Mouse (Mus musculus): ENCODE data around the gene Sh3rf1. TPM values are rescaled to one million over a fixed set of nuclear protein-coding genes. Genes with fewer than 3 reads are reported as not detected.

Gene Sh3rf1
- polyA plus RNA-seq, 1 experiment = 19.4 TPM

DNA sequence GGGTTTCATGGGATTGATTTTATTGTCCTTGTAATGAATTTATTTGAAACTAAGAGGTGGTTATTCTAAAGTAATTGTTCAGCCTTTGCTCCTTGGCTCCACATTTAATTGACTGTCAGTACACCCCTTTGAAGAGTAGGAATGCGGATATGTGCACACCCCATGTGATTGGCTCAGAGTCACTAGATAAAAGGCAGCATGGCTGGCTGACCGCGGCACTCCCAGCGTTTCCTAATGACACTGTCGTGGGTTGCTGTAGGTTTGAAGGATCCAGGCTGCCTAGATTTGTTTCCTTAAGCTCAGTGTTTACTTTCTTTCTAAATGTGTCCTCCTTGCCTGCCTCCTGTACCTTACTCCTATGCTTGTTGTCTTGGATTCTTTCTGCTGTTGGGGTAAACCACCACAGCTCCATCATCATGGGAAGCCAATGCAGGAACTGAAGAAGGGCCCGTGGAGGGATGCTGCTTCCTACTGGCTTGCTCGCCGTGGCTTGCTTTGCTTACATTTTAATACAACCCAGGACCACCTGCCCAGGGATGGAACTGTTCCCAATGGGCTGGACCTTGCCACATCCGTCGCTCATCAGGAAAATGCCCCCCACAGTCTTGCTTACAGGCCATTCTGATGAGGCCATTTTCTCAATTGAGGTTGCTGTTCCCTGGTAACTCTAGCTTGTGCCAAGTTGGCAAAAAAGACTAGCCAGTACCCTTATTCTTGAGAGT is 93.3 kb downstream of the Sh3rf1 start:
- DNase-seq (ENCODE audit: extremely low spot score in 1 of 2, low spot score in 1 of 2) = no peak

DNA sequence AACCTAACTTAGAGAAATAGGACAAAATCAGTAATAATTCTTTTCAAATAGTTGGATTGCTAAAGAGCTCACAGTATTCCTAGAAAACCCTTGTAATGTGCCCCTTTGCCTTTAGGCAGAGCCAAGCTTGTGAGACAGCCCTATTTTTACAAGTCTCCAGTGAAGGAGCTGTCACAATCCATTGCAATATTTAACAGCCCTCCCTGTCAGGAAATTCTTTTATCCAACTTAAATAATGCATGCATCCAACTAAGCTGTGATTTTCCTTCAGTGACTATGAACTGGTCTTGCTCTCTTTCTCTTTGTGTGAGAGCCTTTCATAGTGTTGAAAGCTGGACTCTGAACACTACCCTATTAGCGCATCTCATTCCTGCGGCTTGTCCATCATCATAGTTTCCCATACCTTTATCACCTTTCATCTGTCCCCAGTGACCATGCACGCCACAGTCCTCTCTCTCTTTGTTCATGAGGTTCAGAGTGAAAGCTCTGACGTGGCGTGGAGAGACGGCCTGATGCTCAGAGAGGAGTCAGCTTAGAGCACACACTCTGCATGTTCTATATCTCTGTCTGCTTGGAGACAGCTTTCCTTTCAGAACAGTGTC is 94.0 kb downstream of the Sh3rf1 start:
- no peak for DNase-seq (ENCODE audit: extremely low spot score in 1 of 2, low spot score in 1 of 2)

DNA sequence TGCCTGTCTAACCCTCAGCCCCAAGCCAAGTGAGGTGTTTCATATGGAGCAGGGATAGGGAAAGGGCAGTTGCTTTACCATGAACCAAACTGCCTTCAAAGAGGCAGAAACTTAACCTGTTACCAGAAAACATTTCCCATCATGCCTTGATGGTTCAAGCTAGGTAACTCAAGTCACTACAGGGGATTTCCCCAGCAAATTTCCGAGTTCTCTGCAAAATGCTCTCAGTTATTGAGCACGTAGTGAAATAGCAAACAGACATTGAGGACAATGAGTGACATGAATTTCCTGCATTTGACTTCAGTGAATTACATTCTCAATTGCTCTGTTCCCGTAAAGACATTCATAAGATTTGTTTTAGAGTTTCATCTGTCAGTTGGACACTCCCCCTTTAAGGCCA is 97.5 kb downstream of the Sh3rf1 start:
- DNase-seq (ENCODE audit: extremely low spot score in 1 of 2, low spot score in 1 of 2) = no peak

GRCm38 (mm10) chr8:61321780-61322179 is 98.1 kb downstream of the Sh3rf1 start:
- DNase-seq (ENCODE audit: extremely low spot score in 1 of 2, low spot score in 1 of 2) = peak in 1 of 2 experiments; percentile 25

- DNase-seq (ENCODE audit: extremely low spot score in 1 of 2, low spot score in 1 of 2) = no peak
These were observed 98.8 kb downstream of the Sh3rf1 start for GRCm38 (mm10) chr8:61322462-61322861.

GRCm38 (mm10) chr8:61324363-61324914 is 100.8 kb downstream of the Sh3rf1 start:
- no peak for DNase-seq (ENCODE audit: extremely low spot score in 1 of 2, low spot score in 1 of 2)

GRCm38 (mm10) chr8:61325014-61325715 is 101.5 kb downstream of the Sh3rf1 start:
- no peak for DNase-seq (ENCODE audit: extremely low spot score in 1 of 2, low spot score in 1 of 2)

- DNase-seq (ENCODE audit: extremely low spot score in 1 of 2, low spot score in 1 of 2) = no peak
These were observed 102.6 kb downstream of the Sh3rf1 start for GRCm38 (mm10) chr8:61326281-61326680.

DNA sequence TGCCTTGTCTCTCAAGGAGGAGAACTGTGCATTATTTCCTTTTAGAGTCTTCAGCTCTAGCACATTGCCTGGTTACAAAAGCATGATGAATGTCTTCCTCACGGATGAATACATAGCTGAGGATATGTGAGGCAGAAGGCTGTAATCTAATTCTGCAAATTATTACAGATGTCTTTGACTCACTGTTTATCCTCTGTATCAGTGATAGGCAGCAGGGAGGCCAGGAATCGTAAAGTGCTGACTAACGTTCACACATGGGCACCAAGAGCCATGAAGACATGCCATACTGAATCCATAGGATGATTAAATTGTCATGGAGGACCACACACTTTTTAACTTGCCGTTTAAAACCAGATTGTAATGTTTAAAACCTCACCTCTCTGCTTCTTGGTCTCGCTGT is 103.7 kb downstream of the Sh3rf1 start:
- no peak for DNase-seq (ENCODE audit: extremely low spot score in 1 of 2, low spot score in 1 of 2)

DNA sequence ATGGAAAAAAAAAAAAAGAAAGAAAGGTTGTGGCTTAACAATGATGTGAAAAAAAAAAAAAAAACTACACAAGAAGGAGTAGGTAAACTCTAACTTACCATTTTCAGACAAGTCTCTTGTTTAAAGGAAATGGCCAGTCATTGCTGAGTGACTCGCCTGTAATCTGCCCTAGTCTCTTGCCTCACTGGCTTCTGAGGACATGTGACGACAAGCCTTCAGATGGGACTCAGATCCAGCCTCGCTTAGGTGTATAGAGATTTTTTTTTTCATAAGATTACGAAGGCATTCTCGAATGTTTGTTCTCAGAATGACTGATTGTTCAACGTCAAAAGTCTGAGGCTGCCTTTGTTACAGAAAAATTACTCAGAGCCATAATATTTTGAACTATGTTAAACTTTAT is 116.0 kb downstream of the Sh3rf1 start:
- DNase-seq (ENCODE audit: extremely low spot score in 1 of 2, low spot score in 1 of 2) = no peak

DNA sequence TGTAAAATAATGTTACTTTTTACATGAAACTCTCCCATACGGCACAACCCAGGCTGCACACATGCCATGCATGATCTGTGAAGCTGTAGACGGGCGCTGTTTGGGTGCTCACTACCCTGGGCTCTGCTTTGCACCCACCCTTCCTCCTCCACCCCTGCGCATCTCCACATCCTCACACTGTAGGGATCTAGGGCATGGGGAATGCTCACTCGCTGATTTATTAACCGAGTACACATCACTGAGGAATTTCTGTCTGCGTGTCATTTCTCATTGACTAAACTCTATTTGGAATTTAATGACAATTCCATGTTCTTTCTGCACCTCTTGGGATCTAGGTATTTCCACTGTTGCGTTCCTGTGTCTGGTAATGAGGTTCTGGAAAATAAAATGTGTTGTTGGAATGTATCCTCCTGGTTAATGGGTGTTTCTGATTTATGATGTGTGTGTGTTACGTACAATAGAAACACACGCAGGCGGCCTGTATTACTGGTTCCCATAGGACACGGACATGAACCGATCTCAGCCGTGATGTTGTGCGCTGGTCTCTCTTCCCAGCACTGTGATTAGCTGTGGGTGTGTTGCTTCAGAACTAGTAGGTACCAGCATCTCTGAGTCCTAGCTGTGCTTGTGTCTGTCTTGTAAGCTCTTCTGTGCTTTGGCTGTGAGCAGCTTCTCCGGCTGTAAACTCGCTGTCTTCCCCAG is 116.8 kb downstream of the Sh3rf1 start:
- DNase-seq (ENCODE audit: extremely low spot score in 1 of 2, low spot score in 1 of 2) = no peak

- no peak for DNase-seq (ENCODE audit: extremely low spot score in 1 of 2, low spot score in 1 of 2)
These were observed 118.1 kb downstream of the Sh3rf1 start for GRCm38 (mm10) chr8:61341587-61342441.

- no peak for DNase-seq (ENCODE audit: extremely low spot score in 1 of 2, low spot score in 1 of 2)
These were observed 118.9 kb downstream of the Sh3rf1 start for GRCm38 (mm10) chr8:61342473-61343026.

DNA sequence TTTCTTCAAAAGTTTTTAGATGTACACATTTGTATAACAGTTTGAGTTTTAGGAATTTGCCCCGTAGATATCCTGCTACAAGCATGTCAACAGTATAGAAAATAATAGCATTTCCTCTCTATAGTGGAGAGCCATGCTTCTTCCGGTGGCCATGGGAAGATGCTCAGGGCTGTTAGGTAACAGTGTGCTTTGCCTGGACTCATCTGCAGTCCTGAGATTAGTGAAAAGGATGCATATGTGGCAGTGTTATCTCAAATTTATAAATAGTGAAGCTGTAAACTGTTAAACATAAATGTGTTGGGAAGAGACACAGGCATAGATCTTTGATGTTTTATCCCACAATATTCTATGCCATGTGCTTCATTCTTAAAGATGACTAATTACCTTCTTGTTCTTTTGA is 120.8 kb downstream of the Sh3rf1 start:
- DNase-seq (ENCODE audit: extremely low spot score in 1 of 2, low spot score in 1 of 2) = no peak

GRCm38 (mm10) chr8:61346941-61347340 is 123.3 kb downstream of the Sh3rf1 start:
- DNase-seq (ENCODE audit: extremely low spot score in 1 of 2, low spot score in 1 of 2) = no peak

DNA sequence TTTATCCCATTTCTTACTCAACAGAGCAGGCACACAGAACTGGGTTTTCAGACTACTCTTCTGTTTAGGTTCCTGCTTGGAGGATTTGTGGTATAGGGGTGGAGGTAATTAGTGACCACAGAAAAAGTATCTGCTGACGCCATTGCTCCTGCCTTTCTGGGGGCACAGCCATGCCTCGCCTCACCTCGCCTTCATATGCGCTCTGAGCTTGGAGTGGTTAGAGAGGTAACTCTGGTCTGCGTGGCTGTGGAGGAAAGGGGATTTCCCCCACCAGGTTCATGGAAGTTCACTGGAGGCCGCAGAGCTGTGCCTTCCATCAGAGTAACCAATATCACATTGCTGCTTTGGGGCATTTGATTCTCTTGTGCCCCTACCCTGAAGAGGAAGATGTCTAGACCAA is 123.9 kb downstream of the Sh3rf1 start:
- DNase-seq (ENCODE audit: extremely low spot score in 1 of 2, low spot score in 1 of 2) = no peak

GRCm38 (mm10) chr8:61348029-61348428 is 124.4 kb downstream of the Sh3rf1 start:
- no peak for DNase-seq (ENCODE audit: extremely low spot score in 1 of 2, low spot score in 1 of 2)

DNA sequence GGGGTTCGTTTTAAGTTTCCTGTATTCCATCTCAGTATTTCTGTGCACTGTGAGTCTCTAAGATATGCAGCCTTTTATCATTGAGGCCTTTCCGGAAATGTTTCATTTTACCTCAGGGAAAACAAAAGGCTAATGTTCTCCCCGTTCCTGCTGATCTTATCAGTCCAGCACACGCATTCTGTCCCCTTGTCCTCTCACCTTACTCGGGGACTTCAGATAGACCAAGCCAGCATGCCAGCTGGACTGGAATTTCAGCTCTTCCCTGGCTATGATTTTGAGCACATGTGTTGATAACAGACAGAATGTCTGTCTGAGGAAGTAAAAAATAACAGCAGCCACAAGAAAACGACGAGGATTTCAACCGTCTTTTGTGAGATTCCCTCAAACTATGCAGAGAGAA is 124.8 kb downstream of the Sh3rf1 start:
- DNase-seq (ENCODE audit: extremely low spot score in 1 of 2, low spot score in 1 of 2) = no peak

GRCm38 (mm10) chr8:61350443-61350842 is 126.8 kb downstream of the Sh3rf1 start:
- no peak for DNase-seq (ENCODE audit: extremely low spot score in 1 of 2, low spot score in 1 of 2)

DNA sequence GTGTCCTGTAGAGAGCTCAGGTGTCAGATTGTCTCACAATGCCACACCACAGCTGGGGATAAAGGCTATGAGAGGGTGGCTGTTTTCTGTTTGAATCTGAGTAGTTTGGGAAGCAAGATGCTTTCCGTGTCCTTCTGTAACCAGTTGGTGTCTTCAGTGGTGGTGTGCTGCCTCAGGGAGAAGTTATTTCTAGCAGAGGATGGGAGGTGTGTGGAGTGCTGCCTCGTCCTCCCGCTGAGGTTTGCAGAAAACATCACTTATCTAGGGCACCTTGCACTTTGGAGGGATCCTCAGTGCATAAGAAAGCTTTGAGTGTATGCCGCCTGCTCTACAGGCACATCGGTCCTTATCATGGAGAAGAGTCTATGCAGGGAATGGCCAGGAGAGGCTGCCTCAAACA is 128.0 kb downstream of the Sh3rf1 start:
- peak in 1 of 2 experiments; percentile 56 for DNase-seq (ENCODE audit: extremely low spot score in 1 of 2, low spot score in 1 of 2)

Measured in frontal cortex, adult 2 months (tissue).